ENCODE assay signal across 33 mouse cellular contexts in genomic region chr3:92033892-92034291, GRCm38 (mm10). TPM values are rescaled to one million over a fixed set of nuclear protein-coding genes. Genes with fewer than 3 reads are reported as not detected.
DNase-seq lines count a peak whose midpoint lies in the region; ATAC-seq lines count a peak whose summit lies in the region.
"Had no signal": no experiment of that assay in that cellular context is flagged by ENCODE, and none has a peak within 500 bp of the region (broad histone marks: within the 10 kb centered on the region; RNA-seq: fewer than 3 reads in every experiment).

No protein-coding gene starts in this region.

- H3K36me3 ChIP-seq in limb, embryonic 15.5 days: no peaks in the 10 kb centered on the region
- H3K36me3 ChIP-seq in limb, embryonic 10.5 days: no peaks in the 10 kb centered on the region
- H3K36me3 ChIP-seq in stomach, embryonic 15.5 days: no peaks in the 10 kb centered on the region
- H3K36me3 ChIP-seq: forebrain, embryonic 12.5 days; forebrain, embryonic 15.5 days; heart, embryonic 12.5 days; heart, embryonic 15.5 days; hindbrain, embryonic 10.5 days; hindbrain, embryonic 13.5 days had no signal

- H3K4me1 ChIP-seq in limb, embryonic 15.5 days: no peaks in the 10 kb centered on the region
- no peaks in the 10 kb centered on the region for H3K4me1 ChIP-seq in limb, embryonic 10.5 days
- no peaks in the 10 kb centered on the region for H3K4me1 ChIP-seq in stomach, embryonic 15.5 days
- H3K4me1 ChIP-seq: forebrain, embryonic 12.5 days; forebrain, embryonic 15.5 days; heart, embryonic 12.5 days; heart, embryonic 15.5 days; hindbrain, embryonic 10.5 days; hindbrain, embryonic 13.5 days had no signal

- WGBS in limb, embryonic 15.5 days: 40% methylated on average over 1 of the region's 1 CpGs
- 80% methylated on average over 1 of the region's 1 CpGs for WGBS in limb, embryonic 10.5 days
- 42% methylated on average over 1 of the region's 1 CpGs for WGBS in stomach, embryonic 15.5 days

- H3K27me3 ChIP-seq in limb, embryonic 15.5 days: no peaks in the 10 kb centered on the region
- H3K27me3 ChIP-seq in limb, embryonic 10.5 days (ENCODE audit: low read depth, poor library complexity, severe bottlenecking): no peaks in the 10 kb centered on the region
- H3K27me3 ChIP-seq in stomach, embryonic 15.5 days (replicated peaks): no peaks in the 10 kb centered on the region
- H3K27me3 ChIP-seq: forebrain, embryonic 12.5 days; forebrain, embryonic 15.5 days; heart, embryonic 12.5 days; heart, embryonic 15.5 days; hindbrain, embryonic 13.5 days had no signal

- H3K27ac ChIP-seq in limb, embryonic 15.5 days: peak overlapping the region; percentile 71; the same call in 1 of the 2 replicates
- no peak overlapping the region for H3K27ac ChIP-seq in limb, embryonic 10.5 days
- peak overlapping the region; percentile 35; the same call in 1 of the 2 replicates for H3K27ac ChIP-seq in stomach, embryonic 15.5 days
- H3K27ac ChIP-seq: forebrain, embryonic 12.5 days; forebrain, embryonic 15.5 days; heart, embryonic 15.5 days; hindbrain, embryonic 10.5 days; hindbrain, embryonic 13.5 days had no signal

- no peak overlapping the region for H3K9ac ChIP-seq in limb, embryonic 15.5 days
- no peak overlapping the region for H3K9ac ChIP-seq in stomach, embryonic 15.5 days
- H3K9ac ChIP-seq: forebrain, embryonic 12.5 days; forebrain, embryonic 15.5 days; heart, embryonic 12.5 days; heart, embryonic 15.5 days; hindbrain, embryonic 13.5 days had no signal

- ATAC-seq in limb, embryonic 15.5 days (ENCODE audit: insufficient number of reproducible peaks, low FRiP score, low TSS enrichment, low read depth): no peak
- ATAC-seq in stomach, embryonic 15.5 days (ENCODE audit: insufficient read depth, low FRiP score, low read depth): no peak
- ATAC-seq in monocyte, adult 5-6 weeks (replicated peaks; ENCODE audit: insufficient number of reproducible peaks, low FRiP score, low TSS enrichment, poor library complexity, severe bottlenecking): no peak
- ATAC-seq: CD4-positive, CD25-positive, alpha-beta regulatory T cell, adult 4 months; forebrain, embryonic 15.5 days; hindbrain, embryonic 16.5 days had no signal

- H3K4me3 ChIP-seq in limb, embryonic 15.5 days: no peak overlapping the region
- no peak overlapping the region for H3K4me3 ChIP-seq in limb, embryonic 10.5 days
- no peak overlapping the region for H3K4me3 ChIP-seq in stomach, embryonic 15.5 days (replicated peaks)
- H3K4me3 ChIP-seq: erythroblast, embryonic 14.5 days; forebrain, embryonic 12.5 days; forebrain, embryonic 15.5 days; heart, embryonic 12.5 days; heart, embryonic 15.5 days; hindbrain, embryonic 10.5 days; hindbrain, embryonic 13.5 days had no signal

- no peak overlapping the region for H3K4me2 ChIP-seq in limb, embryonic 15.5 days
- no peak overlapping the region for H3K4me2 ChIP-seq in stomach, embryonic 15.5 days
- H3K4me2 ChIP-seq: forebrain, embryonic 12.5 days; forebrain, embryonic 15.5 days; heart, embryonic 12.5 days; heart, embryonic 15.5 days; hindbrain, embryonic 13.5 days had no signal

- no peaks in the 10 kb centered on the region for H3K9me3 ChIP-seq in limb, embryonic 15.5 days
- H3K9me3 ChIP-seq in limb, embryonic 10.5 days (replicated peaks): no peaks in the 10 kb centered on the region
- H3K9me3 ChIP-seq in stomach, embryonic 15.5 days: no peaks in the 10 kb centered on the region
- H3K9me3 ChIP-seq: forebrain, embryonic 12.5 days; forebrain, embryonic 15.5 days; heart, embryonic 12.5 days; heart, embryonic 15.5 days; hindbrain, embryonic 10.5 days; hindbrain, embryonic 13.5 days had no signal

- DNase-seq in limb, embryonic 10.5 days (ENCODE audit: low spot score): no peak
- peak; percentile 25 for DNase-seq in ES-CJ7 (ENCODE audit: low read depth, low spot score)
- peak; percentile 62 for DNase-seq in ZHBTc4 (ENCODE audit: low read depth, low spot score)
- DNase-seq in layer of hippocampus, adult 8-10 months (ENCODE audit: low spot score in 2 of 2): no peak
- no peak for DNase-seq in B cell, adult 2 months
- DNase-seq: adrenal gland, adult 2 months; adrenal gland, postnatal 14 days; cerebellum, adult 11 months; cerebellum, adult 2 months; cerebellum, adult 9-11 months; cerebellum, postnatal 25 days; gastrocnemius, postnatal 25 days; heart, adult 18-20 months; heart, postnatal 10 days; heart, postnatal 36 days had no signal

RNA-seq across cellular contexts. Expression of gene Pglyrp3, which starts 19.5 kb away (rescaled TPM):
- 4.3 and 4.6 TPM in 2 replicates for polyA plus RNA-seq in limb, embryonic 15.5 days (2015; fragmentation: Nextera tagmentation; extraction: Ambion mirVana)
- not detected in 2 replicates for polyA plus RNA-seq in limb, embryonic 10.5 days (2016; fragmentation: Nextera tagmentation; extraction: Ambion mirVana)
- 0.19 and 0.63 TPM in 2 replicates for polyA plus RNA-seq in stomach, embryonic 15.5 days (2015; fragmentation: Nextera tagmentation; extraction: Ambion mirVana)
- total RNA-seq in layer of hippocampus, adult 8-10 months (2022): not detected
- not detected in 3 replicates for total RNA-seq in monocyte, adult 5-6 weeks (2017)
- total RNA-seq: adrenal gland, adult 2 months; adrenal gland, postnatal 14 days; adrenal gland, postnatal 4 days; common myeloid progenitor, adult 5-6 weeks; ES-E14; gastrocnemius, adult 8-10 months; gastrocnemius, postnatal 25 days; heart, adult 18-20 months; heart, postnatal 10 days; heart, postnatal 36 days had no signal
- polyA plus RNA-seq: adrenal gland, adult 2 months; C2C12; CD4-positive, CD25-positive, alpha-beta regulatory T cell, adult 4 months; cerebellum, adult 2 months; erythroblast, embryonic 14.5 days; forebrain, embryonic 12.5 days; forebrain, embryonic 15.5 days; gonadal fat pad, adult 2 months; heart, embryonic 12.5 days; heart, embryonic 15.5 days; hindbrain, embryonic 10.5 days; hindbrain, embryonic 13.5 days; hindbrain, embryonic 16.5 days had no signal

RNA-seq across cellular contexts. Expression of gene Lor, which starts 49.0 kb away (rescaled TPM):
- 295 and 337 TPM in 2 replicates for polyA plus RNA-seq in limb, embryonic 15.5 days (2015; fragmentation: Nextera tagmentation; extraction: Ambion mirVana)
- polyA plus RNA-seq in limb, embryonic 10.5 days (2016; fragmentation: Nextera tagmentation; extraction: Ambion mirVana): 0.14 and 0.94 TPM in 2 replicates
- polyA plus RNA-seq in stomach, embryonic 15.5 days (2015; fragmentation: Nextera tagmentation; extraction: Ambion mirVana): 2.6 and 3.5 TPM in 2 replicates
- 1 to 10 TPM; 3.6 to 4.8 (median 4.5) TPM for total RNA-seq in layer of hippocampus, adult 8-10 months (2022)
- not detected in 3 replicates for total RNA-seq in monocyte, adult 5-6 weeks (2017)
- total RNA-seq: common myeloid progenitor, adult 5-6 weeks; gastrocnemius, adult 8-10 months; gastrocnemius, postnatal 25 days; heart, postnatal 10 days; heart, postnatal 36 days had no signal
- polyA plus RNA-seq: CD4-positive, CD25-positive, alpha-beta regulatory T cell, adult 4 months; erythroblast, embryonic 14.5 days had no signal

Comparison
In these comparisons a context has a peak if more than half of its experiments do, and no peak if none do; other contexts are left out.
1. RNA of gene Lor, which starts 49.0 kb away (polyA plus RNA-seq): 295 to 337 TPM in limb, embryonic 15.5 days; 2.6 to 3.5 TPM in stomach, embryonic 15.5 days and 0.14 to 0.94 TPM in limb, embryonic 10.5 days; every median in the first group is over 10 times any median in the second.
2. DNase-seq: peak in ES-CJ7 (single experiment) and ZHBTc4 (single experiment); none in limb, embryonic 10.5 days (single experiment), layer of hippocampus, adult 8-10 months (0 of 2) and B cell, adult 2 months (0 of 2).